8 mouse cellular contexts compared by ENCODE assay signal in genomic region chr3:159840002-159840816, GRCm38 (mm10). TPM values are rescaled to one million over a fixed set of nuclear protein-coding genes. Genes with fewer than 3 reads are reported as not detected.
DNase-seq lines count a peak whose midpoint lies in the region; ATAC-seq lines count a peak whose summit lies in the region.

No protein-coding gene starts in this region.

- peak; percentile 71 for ATAC-seq in inflammation-experienced regulatory T-cells, adult 6 months
- peak; percentile 64 for ATAC-seq in megakaryocyte, adult 5-6 weeks (ENCODE audit: poor library complexity, severe bottlenecking)

- peak; percentile 63 for DNase-seq in ZHBTc4 (ENCODE audit: low read depth, low spot score)
- peak; percentile 88 for DNase-seq in embryo, embryonic 10.5 days (ENCODE audit: low spot score)
- peak; percentile 48 to 54 for DNase-seq in gastrocnemius, postnatal 36 days
- DNase-seq in left cerebral cortex, adult 8-10 months (ENCODE audit: low spot score in 2 of 2): peak; percentile 21 to 39
- peak; percentile 31 to 52 for DNase-seq in right cerebral cortex, adult 2 months (ENCODE audit: low spot score in 2 of 2)
- peak; percentile 61 for DNase-seq in yolk sac, embryonic 10.5 days (ENCODE audit: low spot score)

- intact Hi-C loops in gastrocnemius, postnatal 36 days (cut with DNase I): no loop called here

RNA-seq across cellular contexts. Expression of gene Wls, which starts 0.7 kb away (rescaled TPM):
- total RNA-seq in gastrocnemius, postnatal 36 days (2021): 10 to 100 TPM; 14.5 to 17.4 TPM
- 100 to 1,000 TPM; 101 to 132 (median 113) TPM for polyA plus RNA-seq in inflammation-experienced regulatory T-cells, adult 6 months (2017; shearing (Covaris generic))
- 10 to 100 TPM; 37.5 to 45.7 (median 42.6) TPM for total RNA-seq in left cerebral cortex, adult 8-10 months (2022)
- total RNA-seq in megakaryocyte, adult 5-6 weeks (2015): 79.1 and 81.1 TPM in 2 replicates
- total RNA-seq in megakaryocyte, adult 5-6 weeks (2017): 65.0 and 68.5 TPM in 2 replicates

Comparison
In these comparisons a context has a peak if more than half of its experiments do, and no peak if none do; other contexts are left out.
1. Peak in every context shown above with its lines: DNase-seq and ATAC-seq.
2. DNase-seq: peak in every context shown above with its lines; median percentile 88 in embryo, embryonic 10.5 days; 63 in ZHBTc4; 61 in yolk sac, embryonic 10.5 days; 51 in gastrocnemius, postnatal 36 days; 42 in right cerebral cortex, adult 2 months; 30 in left cerebral cortex, adult 8-10 months.